28 mouse cellular contexts compared by ENCODE assay signal in genomic region chr6:3544970-3545369, GRCm38 (mm10). TPM values are rescaled to one million over a fixed set of nuclear protein-coding genes. Genes with fewer than 3 reads are reported as not detected.
DNase-seq lines count a peak whose midpoint lies in the region; ATAC-seq and TF ChIP-seq lines count a peak whose summit lies in the region.
"Had no signal": no experiment of that assay in that cellular context is flagged by ENCODE, and none has a peak within 500 bp of the region (broad histone marks: within the 10 kb centered on the region; RNA-seq: fewer than 3 reads in every experiment).

No protein-coding gene starts in this region.

- 62% methylated on average over 1 of the region's 1 CpGs for WGBS in kidney, adult 2 months
- 60% methylated on average over 1 of the region's 1 CpGs for WGBS in liver, embryonic 16.5 days (ENCODE audit: insufficient replicate concordance)
- WGBS in lung, postnatal 0 days, result 37% methylated on average over 1 of the region's 1 CpGs

- no peaks in the 10 kb centered on the region for H3K9me3 ChIP-seq in liver, embryonic 16.5 days (replicated peaks; ENCODE audit: control insufficient read depth, low read length)
- H3K9me3 ChIP-seq in lung, postnatal 0 days (ENCODE audit: low read length), result no peaks in the 10 kb centered on the region
- H3K9me3 ChIP-seq: embryonic facial prominence, embryonic 10.5 days; embryonic facial prominence, embryonic 13.5 days; forebrain, embryonic 12.5 days; forebrain, embryonic 15.5 days; G1E; heart, embryonic 10.5 days; heart, embryonic 13.5 days had no signal

- H3K27me3 ChIP-seq in kidney, adult 2 months (replicated peaks; ENCODE audit: control insufficient read depth, insufficient read depth, low read length), result no peaks in the 10 kb centered on the region
- no peaks in the 10 kb centered on the region for H3K27me3 ChIP-seq in liver, embryonic 16.5 days (ENCODE audit: control insufficient read depth, insufficient read depth, low read depth, low read length)
- no peaks in the 10 kb centered on the region for H3K27me3 ChIP-seq in lung, postnatal 0 days (replicated peaks; ENCODE audit: insufficient read depth, low read length)
- H3K27me3 ChIP-seq: embryonic facial prominence, embryonic 13.5 days; forebrain, embryonic 12.5 days; forebrain, embryonic 15.5 days; heart, embryonic 13.5 days; Patski had no signal

- no peak overlapping the region for H3K9ac ChIP-seq in liver, embryonic 16.5 days (ENCODE audit: low read depth, low read length)
- H3K9ac ChIP-seq in lung, postnatal 0 days (replicated peaks; ENCODE audit: low read depth), result no peak overlapping the region
- H3K9ac ChIP-seq: embryonic facial prominence, embryonic 13.5 days; forebrain, embryonic 12.5 days; forebrain, embryonic 15.5 days; heart, embryonic 13.5 days; hindbrain, embryonic 14.5 days had no signal

- no peak for TF ChIP-seq CTCF in kidney, adult 2 months (conservative IDR thresholded peaks at IDR 0.05; ENCODE audit: insufficient read depth, insufficient read length, low read depth, low read length)
- TF ChIP-seq CTCF in lung, postnatal 0 days (IDR thresholded peaks at IDR 0.05), result no peak

- no peak overlapping the region for H3K27ac ChIP-seq in kidney, adult 2 months (ENCODE audit: insufficient read depth, low read depth, low read length)
- H3K27ac ChIP-seq in liver, embryonic 16.5 days (ENCODE audit: low read length), result no peak overlapping the region
- no peak overlapping the region for H3K27ac ChIP-seq in lung, postnatal 0 days (ENCODE audit: low read length)
- H3K27ac ChIP-seq: embryonic facial prominence, embryonic 10.5 days; embryonic facial prominence, embryonic 13.5 days; forebrain, embryonic 12.5 days; forebrain, embryonic 15.5 days; heart, adult 2 months; heart, embryonic 10.5 days; heart, embryonic 13.5 days; hindbrain, embryonic 14.5 days had no signal

- no peaks in the 10 kb centered on the region for H3K36me3 ChIP-seq in kidney, adult 2 months (ENCODE audit: control insufficient read depth, insufficient read depth, low read length)
- no peaks in the 10 kb centered on the region for H3K36me3 ChIP-seq in liver, embryonic 16.5 days (ENCODE audit: control insufficient read depth, insufficient read depth)
- no peaks in the 10 kb centered on the region; the same call in 1 of the 2 replicates for H3K36me3 ChIP-seq in lung, postnatal 0 days (ENCODE audit: insufficient read depth, low read length)
- H3K36me3 ChIP-seq: forebrain, embryonic 15.5 days had no signal

- ATAC-seq in liver, embryonic 16.5 days (ENCODE audit: low read depth), result peak; percentile 74
- no peak for ATAC-seq in lung, postnatal 0 days
- ATAC-seq: forebrain, embryonic 15.5 days had no signal

- TF ChIP-seq POLR2A in kidney, adult 2 months (IDR thresholded peaks at IDR 0.05; ENCODE audit: low read depth, low read length), result no peak

- peaks cover 3% of the 10 kb centered on the region; the same call in 1 of the 2 replicates for H3K4me1 ChIP-seq in kidney, adult 2 months (ENCODE audit: control insufficient read depth, insufficient read depth, low read length)
- H3K4me1 ChIP-seq in liver, embryonic 16.5 days (ENCODE audit: control insufficient read depth, low read depth, low read length), result no peaks in the 10 kb centered on the region
- H3K4me1 ChIP-seq in lung, postnatal 0 days (ENCODE audit: insufficient read depth, low read depth, low read length), result no peaks in the 10 kb centered on the region
- H3K4me1 ChIP-seq: embryonic facial prominence, embryonic 10.5 days; embryonic facial prominence, embryonic 13.5 days; forebrain, embryonic 12.5 days; forebrain, embryonic 15.5 days; heart, embryonic 10.5 days; heart, embryonic 13.5 days had no signal

- DNase-seq in kidney, adult 2 months, result peak; percentile 30
- DNase-seq in kidney, postnatal 25 days, result no peak
- DNase-seq in liver, result no peak
- peak; percentile 40 for DNase-seq in lung, postnatal 36 days
- DNase-seq in lung, postnatal 0 days (ENCODE audit: low spot score), result no peak
- no peak for DNase-seq in thymus, postnatal 25 days
- DNase-seq: adrenal gland, adult 8-10 months; adrenal gland, postnatal 25 days; cerebellum, adult 11-12 months; cerebellum, adult 8-10 months; cerebellum, postnatal 10 days; cerebellum, postnatal 36 days; embryo, embryonic 11 days; gastrocnemius, postnatal 25 days; heart, adult 2 months; heart, postnatal 14 days; heart, postnatal 4 days had no signal

- no peak overlapping the region for H3K4me2 ChIP-seq in liver, embryonic 16.5 days (ENCODE audit: low read depth, low read length)
- no peak overlapping the region for H3K4me2 ChIP-seq in lung, postnatal 0 days (replicated peaks; ENCODE audit: low read depth, low read length)
- H3K4me2 ChIP-seq: embryonic facial prominence, embryonic 13.5 days; forebrain, embryonic 12.5 days; forebrain, embryonic 15.5 days; heart, embryonic 13.5 days; hindbrain, embryonic 14.5 days had no signal

- TF ChIP-seq EP300 in lung, postnatal 0 days (IDR thresholded peaks at IDR 0.05), result no peak

- H3K4me3 ChIP-seq in kidney, adult 2 months (ENCODE audit: insufficient read depth, low read depth, low read length), result no peak overlapping the region
- no peak overlapping the region for H3K4me3 ChIP-seq in liver, embryonic 16.5 days (ENCODE audit: low read depth, low read length)
- no peak overlapping the region for H3K4me3 ChIP-seq in lung, postnatal 0 days (ENCODE audit: low read depth, low read length)
- H3K4me3 ChIP-seq: embryonic facial prominence, embryonic 10.5 days; embryonic facial prominence, embryonic 13.5 days; erythroblast, embryonic 14.5 days; forebrain, embryonic 12.5 days; forebrain, embryonic 15.5 days; heart, adult 2 months; heart, embryonic 10.5 days; heart, embryonic 13.5 days had no signal

RNA-seq across cellular contexts. Expression of gene Vps50, which starts 46.8 kb away (rescaled TPM):
- polyA plus RNA-seq in kidney, adult 2 months (2012; rRNA removed), result 2.8 and 4.1 TPM in 2 replicates
- 8.6 and 10.2 TPM in 2 replicates for polyA plus RNA-seq in liver, embryonic 16.5 days (2015; fragmentation: Nextera tagmentation; extraction: Ambion mirVana)
- 17.6 and 18.2 TPM in 2 replicates for polyA plus RNA-seq in lung, postnatal 0 days (2015; fragmentation: Nextera tagmentation; extraction: Ambion mirVana)

RNA-seq across cellular contexts. Expression of gene Hepacam2, which starts 46.9 kb away (rescaled TPM):
- 19.5 and 26.3 TPM in 2 replicates for polyA plus RNA-seq in kidney, adult 2 months (2012; rRNA removed)
- polyA plus RNA-seq in liver, embryonic 16.5 days (2015; fragmentation: Nextera tagmentation; extraction: Ambion mirVana), result 0.05 and 0.35 TPM in 2 replicates
- 0.11 and 0.20 TPM in 2 replicates for polyA plus RNA-seq in lung, postnatal 0 days (2015; fragmentation: Nextera tagmentation; extraction: Ambion mirVana)
- polyA plus RNA-seq: erythroblast, embryonic 14.5 days; G1E had no signal

Comparison
In these comparisons a context has a peak if more than half of its experiments do, and no peak if none do; other contexts are left out.
1. DNase-seq: peak in kidney, adult 2 months (single experiment) and lung, postnatal 36 days (single experiment); none in kidney, postnatal 25 days (0 of 2), liver (single experiment), lung, postnatal 0 days (single experiment) and thymus, postnatal 25 days (single experiment).
2. RNA of gene Hepacam2, which starts 46.9 kb away (polyA plus RNA-seq): 19.5 to 26.3 TPM in kidney, adult 2 months; 0.05 to 0.35 TPM in liver, embryonic 16.5 days and 0.11 to 0.20 TPM in lung, postnatal 0 days; every median in the first group is over 10 times any median in the second.